Mouse (Mus musculus) brown adipose tissue, adult 24 weeks (tissue): ENCODE data around the gene Nup188. TPM values are rescaled to one million over a fixed set of nuclear protein-coding genes. Genes with fewer than 3 reads are reported as not detected.

Source experiments
- H3K27ac ChIP-seq: fragments of 200-500 bp; replicated peaks from 2 replicates; pipeline ENCODE4 v1.5.1; 2012; ENCODE audit warnings: low read depth, mild to moderate bottlenecking, low read length
- H3K4me1 ChIP-seq: fragments of 200-500 bp; 2 replicates; pipeline ENCODE4 v1.6.1; 2012; ENCODE audit warnings: low read length, mixed read lengths; ENCODE audit not compliant: control insufficient read depth, insufficient read depth, insufficient read length
- H3K4me3 ChIP-seq: fragments of 200-500 bp; 2 replicates; pipeline ENCODE4 v1.5.1; 2012; ENCODE audit warnings: low read depth, mild to moderate bottlenecking, low read length, moderate library complexity; ENCODE audit not compliant: insufficient read depth
- polyA plus RNA-seq: library from polyadenylated mRNA; stranded (reverse); fragments of >200 nt; gene quantifications from 2 replicates; pipeline ENCODE4 v1.2.4, GENCODE M21; 2012; ENCODE audit not compliant: missing spikeins, insufficient read depth, insufficient read length

The Nup188 gene
- polyA plus RNA-seq, 1 experiment = 19.5 TPM

GRCm38 (mm10) chr2:30393370-30393656 is 107.1 kb downstream of the Nup188 start:
- Histone ChIP-seq H3K4me3 (peak overlapping the region; percentile 79), H3K27ac (peak overlapping the region; percentile 43), H3K4me1 (no peaks in the 10 kb centered on the region; the same call in 1 of the 2 replicates)

Other genes starting within 250 kb of the Nup188 start
- gene Wdr34, start 237.5 kb upstream of the Nup188 start, polyA plus RNA-seq = 6.2 and 6.6 TPM in 2 replicates
- 131 and 139 TPM in 2 replicates for gene Set, start 229.0 kb upstream of the Nup188 start, polyA plus RNA-seq
- gene Pkn3, start 208.7 kb upstream of the Nup188 start, polyA plus RNA-seq = 1.3 and 4.2 TPM in 2 replicates
- 3.8 and 5.7 TPM in 2 replicates for gene Zdhhc12, start 192.7 kb upstream of the Nup188 start, polyA plus RNA-seq
- gene Zer1, start 161.8 kb upstream of the Nup188 start, polyA plus RNA-seq = 19.2 and 23.8 TPM in 2 replicates
- 28.8 and 38.6 TPM in 2 replicates for gene Tbc1d13, start 152.7 kb upstream of the Nup188 start, polyA plus RNA-seq
- gene Endog, start 114.9 kb upstream of the Nup188 start, polyA plus RNA-seq = 64.4 and 85.8 TPM in 2 replicates
- gene Spout1, start 107.9 kb upstream of the Nup188 start, polyA plus RNA-seq = 11.0 and 12.7 TPM in 2 replicates
- gene Kyat1, start 80.5 kb upstream of the Nup188 start, polyA plus RNA-seq = 17.4 and 19.1 TPM in 2 replicates
- 11.9 and 14.8 TPM in 2 replicates for gene Lrrc8a, start 48.7 kb upstream of the Nup188 start, polyA plus RNA-seq
- not detected in 2 replicates for gene Gm28035, start 45.8 kb upstream of the Nup188 start, polyA plus RNA-seq
- 16.2 and 19.3 TPM in 2 replicates for gene Phyhd1, start 20.2 kb upstream of the Nup188 start, polyA plus RNA-seq
- gene Gm28038, start 5.4 kb upstream of the Nup188 start, polyA plus RNA-seq = not detected in 2 replicates
- 37.8 and 40.5 TPM in 2 replicates for gene Dolk, start 63 bp upstream of the Nup188 start, polyA plus RNA-seq
- gene Sh3glb2, start 72.9 kb downstream of the Nup188 start, polyA plus RNA-seq = 66.4 and 76.9 TPM in 2 replicates
- gene Miga2, start 77.8 kb downstream of the Nup188 start, polyA plus RNA-seq = 77.1 and 78.5 TPM in 2 replicates
- 10.4 and 13.8 TPM in 2 replicates for gene Dolpp1, start 105.9 kb downstream of the Nup188 start, polyA plus RNA-seq
- gene Crat, start 129.4 kb downstream of the Nup188 start, polyA plus RNA-seq = 378 and 560 TPM in 2 replicates
- gene Ptpa, start 129.6 kb downstream of the Nup188 start, polyA plus RNA-seq = 83.8 and 94.3 TPM in 2 replicates
- gene Ier5l, start 187.8 kb downstream of the Nup188 start, polyA plus RNA-seq = 2.5 and 3.5 TPM in 2 replicates